Mouse (Mus musculus) heart, embryonic 16.5 days (tissue): ENCODE results near the gene Etv6. TPM values are rescaled to one million over a fixed set of nuclear protein-coding genes. Genes with fewer than 3 reads are reported as not detected.

ENCODE experiments used
- ATAC-seq: fragments of 200-750 bp; cut with Nextera tagmentation; replicated peaks from 2 replicates; pipeline ENCODE4 v1.8.0; 2017; ENCODE audit warnings: moderate number of reproducible peaks; ENCODE audit not compliant: insufficient read depth, low FRiP score; ENCODE audit errors: extremely low read depth
- H3K27ac ChIP-seq: fragments of 300-500 bp; sonication (generic); 2 replicates; pipeline ENCODE4 v1.5.1; 2014; ENCODE audit warnings: mild to moderate bottlenecking, low read length, control low read depth, moderate library complexity
- H3K27me3 ChIP-seq: fragments of 300-500 bp; sonication (generic); 2 replicates; pipeline ENCODE4 v1.6.1; 2014; ENCODE audit warnings: low read length, mixed read lengths; ENCODE audit not compliant: control insufficient read depth, insufficient read depth
- H3K36me3 ChIP-seq: fragments of 300-500 bp; sonication (generic); 2 replicates; pipeline ENCODE4 v1.6.1; 2014; ENCODE audit not compliant: control insufficient read depth, insufficient read depth
- H3K4me1 ChIP-seq: fragments of 300-500 bp; sonication (generic); 2 replicates; pipeline ENCODE4 v1.6.1; 2014; ENCODE audit warnings: low read length, mixed read lengths; ENCODE audit not compliant: control insufficient read depth, insufficient read depth
- H3K4me2 ChIP-seq: fragments of 300-500 bp; sonication (generic); 2 replicates; pipeline ENCODE4 v1.6.1; 2014; ENCODE audit warnings: low read depth, mild to moderate bottlenecking, control low read depth, low read length
- H3K4me3 ChIP-seq: fragments of 300-500 bp; sonication (generic); 2 replicates; pipeline ENCODE4 v1.5.1; 2014; ENCODE audit warnings: mild to moderate bottlenecking, control low read depth, low read length
- H3K9ac ChIP-seq: fragments of 300-500 bp; sonication (generic); 2 replicates; pipeline ENCODE4 v1.6.1; 2014; ENCODE audit warnings: low read length, control low read depth
- H3K9me3 ChIP-seq: fragments of 300-500 bp; sonication (generic); replicated peaks from 2 replicates; pipeline ENCODE4 v1.6.1; 2016; ENCODE audit warnings: low read length; ENCODE audit not compliant: control insufficient read depth
- WGBS: fragments of 180-500 bp; shearing (Covaris S2); extraction: QIAGEN DNeasy Blood & Tissue Kit; methylation state at CpG from one replicate; pipeline ENCODE4 v1.1.7; 2014; 5-methylcytosine and 5-hydroxymethylcytosine counted together
- polyA plus RNA-seq: library from polyadenylated mRNA; unstranded; fragments of >200 nt; fragmentation: Nextera tagmentation; extraction: Ambion mirVana; gene quantifications from 2 replicates; pipeline ENCODE4 v1.2.1, GENCODE M21; 2015

Gene Etv6
- polyA plus RNA-seq, 1 experiment from 2014 or later = 12.3 TPM

GRCm38 (mm10) chr6:134128594-134128993 is 93.1 kb downstream of the Etv6 start:
- no peak for ATAC-seq
- Histone ChIP-seq H3K4me3 (no peak overlapping the region), H3K36me3 (peaks cover 6% of the 10 kb centered on the region), H3K27ac (no peak overlapping the region), H3K4me1 (peaks cover 12% of the 10 kb centered on the region), H3K4me2 (no peak overlapping the region), H3K27me3 (no peaks in the 10 kb centered on the region), H3K9ac (no peak overlapping the region), H3K9me3 (peaks cover 3% of the 10 kb centered on the region)
- 91% methylated on average over 13 of the region's 13 CpGs for WGBS

- H3K4me1 ChIP-seq = peaks cover 23% of the 10 kb centered on the region
- no peak overlapping the region for H3K4me2 ChIP-seq
- no peaks in the 10 kb centered on the region for H3K27me3 ChIP-seq
- no peak overlapping the region for H3K27ac ChIP-seq
- 69% methylated on average over 7 of the region's 7 CpGs for WGBS
- H3K36me3 ChIP-seq = peaks cover 6% of the 10 kb centered on the region
- ATAC-seq = no peak
- no peak overlapping the region for H3K4me3 ChIP-seq
- no peak overlapping the region for H3K9ac ChIP-seq
- H3K9me3 ChIP-seq = peaks cover 3% of the 10 kb centered on the region
Measured at GRCm38 (mm10) chr6:134129848-134130247, 94.3 kb downstream of the Etv6 start.

GRCm38 (mm10) chr6:134130816-134131215 is 95.3 kb downstream of the Etv6 start:
- no peak for ATAC-seq
- Histone ChIP-seq H3K36me3 (peaks cover 6% of the 10 kb centered on the region), H3K27me3 (no peaks in the 10 kb centered on the region), H3K27ac (no peak overlapping the region), H3K4me2 (no peak overlapping the region), H3K4me3 (no peak overlapping the region), H3K9me3 (peaks cover 3% of the 10 kb centered on the region), H3K4me1 (peaks cover 24% of the 10 kb centered on the region), H3K9ac (no peak overlapping the region)
- 81% methylated on average over 5 of the region's 5 CpGs for WGBS

- no peak overlapping the region for H3K9ac ChIP-seq
Measured at GRCm38 (mm10) chr6:134131601-134132000, 96.1 kb downstream of the Etv6 start.

GRCm38 (mm10) chr6:134133756-134134155 is 98.3 kb downstream of the Etv6 start:
- Histone ChIP-seq H3K4me1 (peaks cover 26% of the 10 kb centered on the region), H3K27ac (peak overlapping the region; percentile 47)

More at GRCm38 (mm10) chr6:134131601-134132000, 96.1 kb downstream of the Etv6 start:
- Histone ChIP-seq H3K27ac (no peak overlapping the region), H3K4me2 (no peak overlapping the region), H3K27me3 (no peaks in the 10 kb centered on the region), H3K36me3 (peaks cover 6% of the 10 kb centered on the region), H3K9me3 (peaks cover 3% of the 10 kb centered on the region), H3K4me3 (no peak overlapping the region), H3K4me1 (peaks cover 24% of the 10 kb centered on the region)
- ATAC-seq = no peak
- 80% methylated on average over 2 of the region's 2 CpGs for WGBS

GRCm38 (mm10) chr6:134134821-134135323 is 99.4 kb downstream of the Etv6 start:
- Histone ChIP-seq H3K27ac (no peak overlapping the region), H3K4me1 (peaks cover 26% of the 10 kb centered on the region), H3K4me2 (no peak overlapping the region), H3K27me3 (no peaks in the 10 kb centered on the region), H3K36me3 (peaks cover 3% of the 10 kb centered on the region; the same call in 1 of the 2 replicates), H3K9me3 (no peaks in the 10 kb centered on the region), H3K9ac (no peak overlapping the region), H3K4me3 (no peak overlapping the region)
- 71% methylated on average over 9 of the region's 9 CpGs for WGBS
- no peak for ATAC-seq

More at GRCm38 (mm10) chr6:134133756-134134155, 98.3 kb downstream of the Etv6 start:
- H3K4me3 ChIP-seq = no peak overlapping the region
- no peak for ATAC-seq
- no peak overlapping the region for H3K4me2 ChIP-seq
- 36% methylated on average over 4 of the region's 4 CpGs for WGBS
- H3K27me3 ChIP-seq = no peaks in the 10 kb centered on the region
- peaks cover 8% of the 10 kb centered on the region for H3K36me3 ChIP-seq
- peaks cover 3% of the 10 kb centered on the region for H3K9me3 ChIP-seq
- H3K9ac ChIP-seq = no peak overlapping the region

GRCm38 (mm10) chr6:134136315-134136714 is 100.8 kb downstream of the Etv6 start:
- no peak overlapping the region for H3K27ac ChIP-seq
- H3K4me1 ChIP-seq = peaks cover 33% of the 10 kb centered on the region
- no peak overlapping the region for H3K9ac ChIP-seq
- no peak overlapping the region for H3K4me2 ChIP-seq
- H3K9me3 ChIP-seq = no peaks in the 10 kb centered on the region
- no peaks in the 10 kb centered on the region for H3K27me3 ChIP-seq
- no peak for ATAC-seq
- H3K4me3 ChIP-seq = no peak overlapping the region
- WGBS = 68% methylated on average over 3 of the region's 3 CpGs
- peaks cover 3% of the 10 kb centered on the region; the same call in 1 of the 2 replicates for H3K36me3 ChIP-seq

- H3K9me3 ChIP-seq = no peaks in the 10 kb centered on the region
- H3K4me3 ChIP-seq = no peak overlapping the region
- no peak overlapping the region for H3K4me2 ChIP-seq
- H3K27ac ChIP-seq = no peak overlapping the region
- peaks cover 3% of the 10 kb centered on the region; the same call in 1 of the 2 replicates for H3K36me3 ChIP-seq
- 90% methylated on average over 3 of the region's 3 CpGs for WGBS
- ATAC-seq = no peak
- H3K4me1 ChIP-seq = peaks cover 46% of the 10 kb centered on the region
- no peak overlapping the region for H3K9ac ChIP-seq
- H3K27me3 ChIP-seq = no peaks in the 10 kb centered on the region
Measured at GRCm38 (mm10) chr6:134139359-134139758, 103.9 kb downstream of the Etv6 start.

GRCm38 (mm10) chr6:134140718-134141615 is 105.5 kb downstream of the Etv6 start:
- Histone ChIP-seq H3K27ac (peak overlapping the region; percentile 28; the same call in 1 of the 2 replicates), H3K27me3 (no peaks in the 10 kb centered on the region), H3K4me2 (no peak overlapping the region), H3K4me1 (peaks cover 50% of the 10 kb centered on the region), H3K9ac (no peak overlapping the region), H3K9me3 (no peaks in the 10 kb centered on the region), H3K4me3 (no peak overlapping the region), H3K36me3 (peaks cover 3% of the 10 kb centered on the region; the same call in 1 of the 2 replicates)
- ATAC-seq = no peak
- 47% methylated on average over 16 of the region's 16 CpGs for WGBS
